Mouse (Mus musculus) ES-E14 (cell line): ENCODE measurements around the gene Gm10720.
"Not testable (repeated sequence)": the region's sequence is repeated elsewhere in the genome, so short reads cannot be mapped to it uniquely, and the experiment has no call there.

Experiments used
- CHD2 ChIP-seq: IDR thresholded peaks from 2 replicates; pipeline ENCODE4 v1.6.1; 2014; ENCODE audit warnings: mild to moderate bottlenecking, low read depth, low read length, inconsistent platforms
- HCFC1 ChIP-seq: IDR thresholded peaks from 2 replicates; pipeline ENCODE4 v1.6.1; 2012; ENCODE audit warnings: low read length, inconsistent platforms, borderline replicate concordance; ENCODE audit not compliant: insufficient read depth
- MAFK ChIP-seq: IDR thresholded peaks from 2 replicates; pipeline ENCODE4 v1.6.1; 2014; ENCODE audit warnings: mild to moderate bottlenecking, low read depth, low read length, inconsistent platforms; ENCODE audit not compliant: insufficient read depth
- ZC3H11A ChIP-seq: IDR thresholded peaks from 2 replicates; pipeline ENCODE4 v1.6.1; 2012; ENCODE audit warnings: low read depth, mild to moderate bottlenecking, inconsistent platforms, low read length, borderline replicate concordance
- ZNF384 ChIP-seq: IDR thresholded peaks from 2 replicates; pipeline ENCODE4 v1.6.1; 2012; ENCODE audit warnings: low read depth, low read length, inconsistent platforms

DNA sequence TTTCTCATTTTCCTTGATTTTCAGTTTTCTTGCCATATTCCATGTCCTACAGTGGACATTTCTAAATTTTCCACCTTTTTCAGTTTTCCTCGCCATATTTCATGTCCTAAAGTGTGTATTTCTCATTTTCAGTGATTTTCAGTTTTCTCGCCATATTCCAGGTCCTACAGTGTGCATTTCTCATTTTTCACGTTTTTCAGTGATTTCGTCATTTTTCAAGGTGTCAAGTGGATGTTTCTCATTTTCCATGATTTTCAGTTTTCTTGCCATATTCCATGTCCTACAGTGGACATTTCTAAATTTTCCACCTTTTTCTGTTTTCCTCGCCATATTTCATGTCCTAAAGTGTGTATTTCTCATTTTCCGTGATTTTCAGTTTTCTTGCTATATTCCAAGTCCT lies 10.2 kb downstream of the Gm10720 start:
- TF ChIP-seq ZC3H11A, MAFK, HCFC1, CHD2, ZNF384: not testable (repeated sequence)
